Mouse (Mus musculus) cerebellum, postnatal 10 days (tissue): Measurements from ENCODE around the gene Col9a1.

Experiments
- DNase-seq, 2 experiments: peaks; one replicate each; pipeline ENCODE4 v3.0.0; 2021; ENCODE audit warnings: mixed read lengths in 2 of 2

The Col9a1 gene

GRCm38 (mm10) chr1:24222981-24223612, 45.7 kb downstream of the Col9a1 start:
- peak; percentile 89 to 90 for DNase-seq

DNA sequence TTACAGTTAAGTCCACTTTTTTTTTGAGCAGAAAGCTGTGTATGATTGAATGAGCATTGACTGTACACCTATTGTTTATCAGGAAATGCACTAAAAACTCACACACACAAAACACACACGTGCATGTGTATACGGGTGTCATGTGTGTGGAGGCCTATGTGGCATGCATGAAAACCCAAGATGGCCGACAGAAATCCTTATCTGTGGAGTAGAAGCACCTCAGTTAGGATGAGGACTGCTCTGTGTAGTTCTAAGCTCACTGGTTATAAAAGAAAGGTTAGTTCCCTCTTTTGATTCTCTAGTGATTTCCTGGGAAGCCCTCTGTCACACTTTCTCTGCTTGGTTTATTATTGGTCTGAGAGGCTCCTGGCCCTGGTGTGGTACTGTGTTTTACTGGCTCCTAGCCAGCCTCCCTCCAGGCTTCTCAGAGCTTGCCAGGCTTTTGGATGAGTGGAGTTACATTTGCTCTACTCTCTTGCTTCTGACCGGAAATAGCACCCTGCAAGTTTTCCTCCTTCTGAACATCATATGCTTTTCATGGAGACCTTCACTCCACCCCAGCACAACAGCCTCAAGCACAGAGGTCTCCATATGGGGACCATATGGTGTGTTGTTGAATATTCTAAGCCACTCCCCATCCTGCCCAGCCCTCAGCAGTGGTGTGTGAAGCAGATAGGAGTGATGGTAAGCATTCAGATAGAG, 48.6 kb downstream of the Col9a1 start:
- peak; percentile 98 to 99 for DNase-seq

DNA sequence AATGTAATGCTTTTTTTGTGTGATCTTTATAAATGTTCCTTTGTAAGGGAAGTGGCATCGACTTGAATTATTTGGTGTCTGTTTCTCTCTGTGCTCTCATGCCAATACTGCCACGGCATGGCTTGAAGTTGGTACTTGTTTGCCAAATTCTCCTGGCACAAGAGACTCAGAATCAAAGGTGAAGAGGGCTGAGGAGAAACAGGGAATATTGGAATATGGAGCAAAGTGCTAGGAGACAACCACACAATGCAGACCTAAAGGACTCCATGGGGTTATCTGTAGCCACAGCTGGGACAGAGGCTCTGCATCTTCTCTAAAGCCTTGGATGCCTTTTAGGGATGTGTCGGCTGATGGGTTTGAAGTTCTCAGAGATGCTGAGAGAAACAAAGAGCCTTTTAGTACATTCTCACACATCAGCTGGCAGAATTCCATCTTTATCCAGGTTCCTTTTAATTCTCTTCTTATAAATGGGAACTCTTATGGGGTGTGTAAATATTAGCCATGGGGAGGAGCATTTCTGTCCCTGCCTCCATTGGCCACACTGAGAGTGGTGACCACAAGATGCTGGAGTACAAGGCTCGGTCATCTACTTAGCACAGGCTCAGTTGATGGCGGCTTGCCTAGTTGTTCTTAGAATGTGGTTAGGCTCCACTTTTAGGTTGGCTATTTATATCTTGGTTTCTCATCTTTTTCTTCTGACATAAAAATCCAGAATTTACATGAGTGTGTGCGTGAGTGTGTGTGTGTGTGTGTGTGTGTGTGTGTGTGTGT, 49.7 kb downstream of the Col9a1 start:
- peak; percentile 77 to 79 for DNase-seq

DNA sequence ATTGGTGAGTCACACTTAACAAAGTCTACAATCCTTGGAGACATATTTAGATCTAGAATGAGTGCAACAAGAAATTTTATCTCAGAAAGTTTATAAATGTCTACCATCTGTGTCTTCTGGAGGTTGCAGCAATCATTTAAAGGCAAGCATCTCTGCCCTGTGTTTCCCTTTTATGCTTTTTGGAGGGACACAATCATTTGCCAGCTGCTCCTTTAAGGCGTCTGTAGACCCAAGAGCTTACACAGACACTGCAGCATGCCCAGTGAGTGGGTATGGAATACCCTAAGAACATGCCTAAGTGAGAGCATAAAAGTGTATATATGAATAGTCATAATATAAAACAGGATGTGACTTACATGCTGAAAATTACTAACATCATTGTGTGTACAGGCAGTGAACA, 52.1 kb downstream of the Col9a1 start:
- DNase-seq: no peak

DNA sequence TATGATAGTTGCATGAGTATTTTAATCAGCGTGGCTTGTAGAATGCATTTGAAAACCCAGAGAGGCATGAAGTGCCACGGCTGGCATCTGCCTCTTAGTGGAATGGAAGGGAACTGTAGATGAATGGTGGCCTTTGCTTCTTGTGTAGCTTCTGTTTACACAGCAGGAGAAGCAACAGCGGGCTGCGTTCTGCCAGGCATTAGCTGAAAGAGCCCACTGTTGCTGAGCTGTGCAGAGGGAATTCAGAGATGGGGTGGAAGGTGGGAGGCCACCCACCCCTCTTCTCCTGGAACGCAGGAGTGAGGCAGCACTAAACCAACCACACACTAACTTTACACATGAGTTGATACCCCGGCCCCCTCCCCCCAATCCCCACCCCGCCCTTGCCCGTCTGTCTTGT, 53.0 kb downstream of the Col9a1 start:
- peak; percentile 68 to 76 for DNase-seq

- DNase-seq: peak in 1 of 2 experiments; percentile 32
These were observed 54.3 kb downstream of the Col9a1 start for GRCm38 (mm10) chr1:24231504-24232270.

- no peak for DNase-seq
These were observed 58.9 kb downstream of the Col9a1 start for GRCm38 (mm10) chr1:24236330-24236729.

DNA sequence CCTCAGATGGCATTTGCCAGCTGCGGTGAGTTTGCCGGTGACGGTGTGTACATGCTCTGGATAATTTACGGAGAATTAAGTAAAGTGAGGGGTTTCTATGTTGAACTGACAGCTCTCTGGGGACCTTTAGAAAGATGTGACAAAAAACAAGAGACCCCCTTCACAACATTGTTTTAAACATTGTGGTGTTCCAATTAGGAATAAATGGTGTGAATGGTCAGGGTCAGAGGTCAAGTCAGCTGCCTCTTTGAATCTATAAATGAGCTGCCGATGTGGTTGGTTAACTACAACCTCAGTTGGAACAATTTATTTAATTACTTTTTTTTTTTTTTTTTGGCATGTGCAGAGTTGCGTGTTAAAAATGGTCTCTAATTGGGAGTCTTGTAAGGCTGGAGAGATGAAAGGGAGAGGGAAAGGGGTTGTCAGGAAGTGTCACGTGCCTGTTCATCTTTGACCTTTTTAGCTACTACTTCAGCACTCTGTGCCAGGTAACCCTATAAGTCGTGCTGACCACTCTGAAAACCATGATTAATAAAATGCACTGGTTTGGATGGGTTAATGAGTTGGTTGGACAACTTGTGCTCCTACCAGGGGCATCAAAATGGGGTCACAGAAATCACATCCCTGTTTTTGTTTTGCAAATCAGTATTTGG, 62.8 kb downstream of the Col9a1 start:
- no peak for DNase-seq

DNA sequence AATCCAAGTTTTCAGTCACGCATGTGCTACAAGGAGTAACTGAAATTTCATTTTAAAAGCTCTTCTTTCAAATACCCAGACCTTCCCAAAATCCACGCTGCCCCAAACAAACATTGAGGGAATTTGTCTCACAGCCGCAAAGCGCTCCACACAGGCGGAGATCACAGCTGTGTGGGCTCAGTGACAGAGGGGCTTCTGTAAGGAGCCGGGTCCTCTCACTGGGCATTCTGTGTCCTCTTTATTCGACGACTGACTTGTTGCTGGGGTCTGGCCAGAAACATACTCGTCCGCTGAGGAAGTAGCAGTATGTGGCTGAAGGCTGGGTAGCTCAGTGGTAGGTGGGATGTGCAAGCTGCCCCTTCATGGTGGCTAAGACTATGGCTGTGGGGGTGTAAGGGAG, 67.5 kb downstream of the Col9a1 start:
- DNase-seq: peak in 1 of 2 experiments; percentile 42

- DNase-seq: peak; percentile 47 to 51
These were observed 68.4 kb downstream of the Col9a1 start for GRCm38 (mm10) chr1:24245700-24246375.

- peak; percentile 27 to 44 for DNase-seq
These were observed 71.1 kb downstream of the Col9a1 start for GRCm38 (mm10) chr1:24248294-24249104.

GRCm38 (mm10) chr1:24249105-24249664, 71.8 kb downstream of the Col9a1 start:
- peak; percentile 73 to 83 for DNase-seq

DNA sequence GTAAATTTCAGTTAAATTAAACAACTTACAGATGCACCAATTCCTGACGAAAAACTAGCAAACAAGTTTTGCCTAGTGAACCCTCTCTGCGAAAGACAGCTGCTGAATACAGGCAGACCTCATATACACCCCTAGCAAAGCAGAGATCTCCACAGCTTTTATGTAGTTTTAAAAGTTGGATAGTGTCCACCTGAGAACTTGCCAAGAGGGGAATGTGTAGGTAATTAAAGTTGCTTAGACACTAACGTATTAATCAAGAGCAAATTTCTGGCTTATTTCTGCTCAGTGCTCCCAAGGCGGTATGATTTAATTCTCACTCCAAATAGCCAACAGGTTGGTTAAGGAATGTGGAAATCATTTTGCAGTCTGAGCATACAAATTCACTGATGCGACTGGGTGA, 80.6 kb downstream of the Col9a1 start:
- DNase-seq: no peak

DNA sequence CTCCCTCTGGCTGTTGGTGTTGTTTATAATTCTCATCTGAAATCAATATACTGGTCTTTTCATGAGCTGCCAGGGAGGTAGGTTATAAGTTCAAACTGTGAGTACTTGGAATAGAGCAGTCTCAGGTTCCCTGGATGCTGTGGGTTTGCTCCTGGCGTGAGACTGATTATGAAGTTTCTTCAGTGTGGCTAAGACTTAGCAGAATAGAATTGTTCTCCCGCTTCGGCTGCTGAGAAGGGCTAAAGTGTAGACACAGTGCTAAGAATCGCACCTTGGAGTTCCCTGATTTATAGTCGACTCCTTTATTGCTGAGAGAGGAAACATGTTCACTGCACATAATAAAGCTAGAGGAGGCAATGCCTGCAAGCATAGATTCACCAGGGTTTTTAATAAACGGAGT, 82.0 kb downstream of the Col9a1 start:
- no peak for DNase-seq

GRCm38 (mm10) chr1:24261181-24261580, 83.8 kb downstream of the Col9a1 start:
- no peak for DNase-seq

DNA sequence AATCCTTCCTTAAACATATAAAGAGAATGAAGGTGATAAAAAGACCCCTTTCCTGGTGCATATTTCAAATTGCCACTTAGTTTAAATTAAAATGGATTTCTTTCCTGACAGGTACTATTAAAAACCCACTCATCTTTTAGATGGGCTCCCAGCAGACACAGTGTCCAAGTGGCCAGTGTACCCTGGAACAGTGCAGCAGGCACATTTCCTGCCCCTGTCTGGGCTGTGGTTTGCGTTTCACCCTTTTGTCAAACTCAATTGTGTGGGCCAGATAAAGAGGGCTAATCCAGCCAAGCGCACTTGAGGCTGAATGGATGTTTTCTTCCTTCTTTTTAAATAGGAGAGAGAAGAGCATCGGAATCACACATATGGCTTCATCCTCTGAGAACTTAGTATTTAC, 89.6 kb downstream of the Col9a1 start:
- DNase-seq: no peak

DNA sequence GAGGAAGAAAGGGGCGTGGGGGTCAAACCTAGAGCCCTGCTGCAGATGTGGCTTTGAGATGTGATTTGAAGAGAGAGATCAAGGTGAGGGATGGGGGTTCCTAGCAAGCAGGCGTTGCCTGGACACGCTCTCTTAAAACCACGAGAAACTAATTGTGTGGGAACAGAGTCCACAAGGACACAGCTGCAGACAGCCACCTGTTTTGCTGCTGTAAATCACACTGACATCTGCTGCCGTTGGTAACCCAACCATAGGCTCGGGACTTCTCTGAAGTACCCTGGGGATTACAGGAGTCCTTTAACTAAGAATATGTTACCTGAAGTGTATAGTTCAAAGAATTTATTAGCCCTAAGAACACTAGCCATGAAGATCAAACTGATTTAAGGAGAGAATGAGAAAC, 109.0 kb downstream of the Col9a1 start:
- no peak for DNase-seq

GRCm38 (mm10) chr1:24292515-24292914, 115.1 kb downstream of the Col9a1 start:
- DNase-seq: no peak

- no peak for DNase-seq
These were observed 117.9 kb downstream of the Col9a1 start for GRCm38 (mm10) chr1:24294979-24295942.
